Mouse (Mus musculus): ENCODE data around the gene Gpn2.

Gpn2 gene

GRCm38 (mm10) chr4:133626621-133627020 is 42.5 kb downstream of the Gpn2 start:
- no peak for DNase-seq

GRCm38 (mm10) chr4:133627039-133627438 is 42.9 kb downstream of the Gpn2 start:
- DNase-seq, result no peak

- DNase-seq, result no peak
Measured at GRCm38 (mm10) chr4:133628517-133628916, 44.4 kb downstream of the Gpn2 start.

- DNase-seq, result no peak
Measured at GRCm38 (mm10) chr4:133629191-133629590, 45.0 kb downstream of the Gpn2 start.

- DNase-seq, result no peak
Measured at GRCm38 (mm10) chr4:133630326-133630920, 46.3 kb downstream of the Gpn2 start.

GRCm38 (mm10) chr4:133631071-133631768 is 47.1 kb downstream of the Gpn2 start:
- DNase-seq, result no peak

- no peak for DNase-seq
Measured at GRCm38 (mm10) chr4:133631769-133632411, 47.7 kb downstream of the Gpn2 start.

GRCm38 (mm10) chr4:133632483-133633327 is 48.5 kb downstream of the Gpn2 start:
- no peak for DNase-seq

GRCm38 (mm10) chr4:133633332-133634042 is 49.3 kb downstream of the Gpn2 start:
- peak; percentile 89 for DNase-seq

GRCm38 (mm10) chr4:133634043-133634410 is 49.9 kb downstream of the Gpn2 start:
- no peak for DNase-seq
